Mouse (Mus musculus) kidney, adult 2 months (tissue): ENCODE data around the gene Dppa4.

Experiments used
- CTCF ChIP-seq: fragments of 200-500 bp; conservative IDR thresholded peaks from 2 replicates; pipeline ENCODE4 v1.5.1; 2011; ENCODE audit warnings: low read depth, mild to moderate bottlenecking, control low read depth, low read length, moderate library complexity, mixed read lengths; ENCODE audit not compliant: insufficient read depth, insufficient read length
- POLR2A ChIP-seq: fragments of 200-500 bp; IDR thresholded peaks from one replicate; pipeline ENCODE4 v1.6.1; 2011; ENCODE audit warnings: low read depth, low read length, control low read depth

- TF ChIP-seq POLR2A, result no peak
- no peak for TF ChIP-seq CTCF
These were observed 31.8 kb downstream of the Dppa4 start for GRCm38 (mm10) chr16:48315294-48315693.
